Mouse (Mus musculus): ENCODE data around the gene Slc6a3. TPM values are rescaled to one million over a fixed set of nuclear protein-coding genes. Genes with fewer than 3 reads are reported as not detected.

The Slc6a3 gene
- polyA plus RNA-seq (2014; fragmentation: Illumina TruSeq; extraction: RNeasy Lipid Tissue Mini Kit (QIAGEN cat#74804); ENCODE audit: insufficient read depth, low read depth, low replicate concordance) = not detected

DNA sequence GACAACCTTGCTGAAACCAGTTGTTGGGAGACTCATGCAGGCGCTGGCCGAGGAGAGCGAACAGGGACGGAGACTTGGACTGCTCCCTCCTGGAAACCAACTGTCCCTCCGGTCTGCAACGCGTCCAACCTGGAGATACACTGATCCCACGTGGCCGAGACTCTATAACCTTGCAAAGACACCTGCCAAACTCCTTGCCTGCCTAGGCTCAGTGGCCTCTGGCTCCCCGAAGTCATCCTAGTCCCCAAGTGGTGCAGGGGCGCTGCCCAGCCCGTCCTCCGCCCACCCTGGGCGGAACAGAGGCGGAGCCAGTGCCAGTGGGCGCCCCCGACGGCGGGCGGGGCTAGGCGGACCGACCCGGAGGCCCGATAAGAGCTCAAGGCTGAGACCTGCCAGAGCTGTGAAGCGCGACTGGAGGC lies at the start of gene Slc6a3:
Gene Slc6a3, plus strand, starts transcription at position 345 of the 419 bp plus-strand sequence.

DNA sequence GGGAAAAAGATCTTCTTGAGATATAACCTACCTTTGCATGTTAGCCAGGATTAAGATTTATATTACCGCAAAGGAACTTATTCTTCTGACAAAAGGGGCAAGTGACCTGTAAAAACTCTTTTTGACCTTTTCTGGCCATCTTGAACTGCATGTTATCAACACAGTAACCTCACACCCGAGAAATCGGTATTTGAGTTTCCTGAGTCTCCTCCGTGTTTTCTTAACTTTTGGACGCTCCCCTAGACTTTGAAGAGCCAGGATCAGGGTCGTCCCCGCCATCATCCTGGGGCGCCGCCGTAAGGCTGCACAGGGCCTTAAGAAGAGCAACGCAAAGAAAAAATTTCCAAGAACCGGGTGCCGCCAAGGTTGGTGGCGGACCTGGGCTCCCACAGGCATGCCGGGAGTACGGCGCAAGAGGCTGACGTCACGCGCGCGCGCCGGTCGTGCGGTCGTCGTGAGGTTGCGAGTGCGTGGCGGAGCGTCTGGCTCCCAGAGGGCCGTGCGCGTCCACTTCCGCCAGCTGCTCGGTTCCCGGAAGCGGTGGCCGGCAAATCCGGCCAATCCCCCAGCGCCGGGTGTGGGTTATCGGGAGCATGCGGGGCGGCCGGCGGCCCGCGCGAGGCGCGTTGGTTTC lies 67.1 kb downstream of the Slc6a3 start, which contains the start of gene Clptm1l:
Gene Clptm1l, plus strand, starts transcription at position 485 of the 634 bp plus-strand sequence.

DNA sequence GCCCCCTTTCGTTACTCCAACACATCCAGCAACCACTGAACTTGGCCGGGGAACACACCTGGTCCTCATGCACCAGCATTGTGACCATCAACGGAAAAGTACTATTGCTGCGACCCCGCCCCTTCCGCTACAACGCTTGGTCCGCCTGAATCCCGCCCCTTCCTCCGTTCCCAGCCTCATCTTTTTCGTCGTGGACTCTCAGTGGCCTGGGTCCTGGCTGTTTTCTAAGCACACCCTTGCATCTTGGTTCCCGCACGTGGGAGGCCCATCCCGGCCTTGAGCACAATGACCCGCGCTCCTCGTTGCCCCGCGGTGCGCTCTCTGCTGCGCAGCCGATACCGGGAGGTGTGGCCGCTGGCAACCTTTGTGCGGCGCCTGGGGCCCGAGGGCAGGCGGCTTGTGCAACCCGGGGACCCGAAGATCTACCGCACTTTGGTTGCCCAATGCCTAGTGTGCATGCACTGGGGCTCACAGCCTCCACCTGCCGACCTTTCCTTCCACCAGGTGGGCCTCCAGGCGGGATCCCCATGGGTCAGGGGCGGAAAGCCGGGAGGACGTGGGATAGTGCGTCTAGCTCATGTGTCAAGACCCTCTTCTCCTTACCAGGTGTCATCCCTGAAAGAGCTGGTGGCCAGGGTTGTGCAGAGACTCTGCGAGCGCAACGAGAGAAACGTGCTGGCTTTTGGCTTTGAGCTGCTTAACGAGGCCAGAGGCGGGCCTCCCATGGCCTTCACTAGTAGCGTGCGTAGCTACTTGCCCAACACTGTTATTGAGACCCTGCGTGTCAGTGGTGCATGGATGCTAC lies 90.4 kb downstream of the Slc6a3 start, which contains the start of gene Tert:
Gene Tert, plus strand, starts transcription at position 167 of the 805 bp plus-strand sequence.

Other genes starting within 250 kb of the Slc6a3 start
- gene Mrpl36, start 208.2 kb upstream of the Slc6a3 start, polyA plus RNA-seq (2014; fragmentation: Illumina TruSeq; extraction: RNeasy Lipid Tissue Mini Kit (QIAGEN cat#74804); ENCODE audit: insufficient read depth, low read depth, low replicate concordance) = 52.2 TPM
- gene Ndufs6, start 208.2 kb upstream of the Slc6a3 start, polyA plus RNA-seq (2014; fragmentation: Illumina TruSeq; extraction: RNeasy Lipid Tissue Mini Kit (QIAGEN cat#74804); ENCODE audit: insufficient read depth, low read depth, low replicate concordance) = 240 TPM
- gene Lpcat1, start 69.5 kb upstream of the Slc6a3 start, polyA plus RNA-seq (2014; fragmentation: Illumina TruSeq; extraction: RNeasy Lipid Tissue Mini Kit (QIAGEN cat#74804); ENCODE audit: insufficient read depth, low read depth, low replicate concordance) = 146 TPM
- 110 TPM for gene Clptm1l, start 67.3 kb downstream of the Slc6a3 start, polyA plus RNA-seq (2014; fragmentation: Illumina TruSeq; extraction: RNeasy Lipid Tissue Mini Kit (QIAGEN cat#74804); ENCODE audit: insufficient read depth, low read depth, low replicate concordance)
- 0.53 TPM for gene Tert, start 90.2 kb downstream of the Slc6a3 start, polyA plus RNA-seq (2014; fragmentation: Illumina TruSeq; extraction: RNeasy Lipid Tissue Mini Kit (QIAGEN cat#74804); ENCODE audit: insufficient read depth, low read depth, low replicate concordance)
- gene Slc6a18, start 141.3 kb downstream of the Slc6a3 start, polyA plus RNA-seq (2014; fragmentation: Illumina TruSeq; extraction: RNeasy Lipid Tissue Mini Kit (QIAGEN cat#74804); ENCODE audit: insufficient read depth, low read depth, low replicate concordance) = not detected
- gene Slc6a19, start 168.1 kb downstream of the Slc6a3 start, polyA plus RNA-seq (2014; fragmentation: Illumina TruSeq; extraction: RNeasy Lipid Tissue Mini Kit (QIAGEN cat#74804); ENCODE audit: insufficient read depth, low read depth, low replicate concordance) = 0.15 TPM
- 14.8 TPM for gene Slc12a7, start 196.3 kb downstream of the Slc6a3 start, polyA plus RNA-seq (2014; fragmentation: Illumina TruSeq; extraction: RNeasy Lipid Tissue Mini Kit (QIAGEN cat#74804); ENCODE audit: insufficient read depth, low read depth, low replicate concordance)